Mouse (Mus musculus) olfactory bulb, adult 2 months (tissue): ENCODE results near the gene Tie1.

Experiments
- CTCF ChIP-seq: fragments of 200-500 bp; IDR thresholded peaks from 2 replicates; pipeline ENCODE4 v1.5.1; 2012; ENCODE audit warnings: low read depth, mild to moderate bottlenecking, low read length, moderate library complexity; ENCODE audit not compliant: insufficient read depth
- POLR2A ChIP-seq: fragments of 200-500 bp; IDR thresholded peaks from 2 replicates; pipeline ENCODE4 v1.6.1; 2012; ENCODE audit warnings: mild to moderate bottlenecking, low read depth, low read length, moderate library complexity; ENCODE audit not compliant: insufficient read depth

- TF ChIP-seq CTCF: no peak
- TF ChIP-seq POLR2A: no peak
Observed at GRCm38 (mm10) chr4:118424541-118425160, 65.2 kb downstream of the Tie1 start.
